Mouse (Mus musculus) brain, embryonic 14.5 days (tissue): ENCODE data around the gene Cpeb3. TPM values are rescaled to one million over a fixed set of nuclear protein-coding genes. Genes with fewer than 3 reads are reported as not detected.
"Not testable (repeated sequence)": the region's sequence is repeated elsewhere in the genome, so short reads cannot be mapped to it uniquely, and the experiment has no call there.

Source experiments
- DNase-seq: peaks from one replicate; pipeline ENCODE4 v3.0.0-alpha.2; 2011; ENCODE audit warnings: low read depth
- CTCF ChIP-seq: fragments of 200-500 bp; IDR thresholded peaks from 2 replicates; pipeline ENCODE4 v1.5.1; 2012; ENCODE audit warnings: inconsistent platforms, mild to moderate bottlenecking, moderate library complexity, borderline replicate concordance; ENCODE audit not compliant: insufficient read depth, insufficient read length; ENCODE audit errors: extremely low read depth
- POLR2A ChIP-seq: fragments of 200-500 bp; IDR thresholded peaks from 2 replicates; pipeline ENCODE4 v1.6.1; 2012; ENCODE audit warnings: mild to moderate bottlenecking, inconsistent platforms, borderline replicate concordance; ENCODE audit not compliant: poor library complexity, insufficient read depth, insufficient read length, severe bottlenecking; ENCODE audit errors: extremely low read depth
- polyA plus RNA-seq: library from polyadenylated mRNA; depleted of rRNA; stranded (reverse); fragments of >200 nt; gene quantifications from 2 replicates; pipeline ENCODE4 v1.2.3, GENCODE M21; 2012

Cpeb3 gene
- polyA plus RNA-seq, 1 experiment: 20.9 TPM

DNA sequence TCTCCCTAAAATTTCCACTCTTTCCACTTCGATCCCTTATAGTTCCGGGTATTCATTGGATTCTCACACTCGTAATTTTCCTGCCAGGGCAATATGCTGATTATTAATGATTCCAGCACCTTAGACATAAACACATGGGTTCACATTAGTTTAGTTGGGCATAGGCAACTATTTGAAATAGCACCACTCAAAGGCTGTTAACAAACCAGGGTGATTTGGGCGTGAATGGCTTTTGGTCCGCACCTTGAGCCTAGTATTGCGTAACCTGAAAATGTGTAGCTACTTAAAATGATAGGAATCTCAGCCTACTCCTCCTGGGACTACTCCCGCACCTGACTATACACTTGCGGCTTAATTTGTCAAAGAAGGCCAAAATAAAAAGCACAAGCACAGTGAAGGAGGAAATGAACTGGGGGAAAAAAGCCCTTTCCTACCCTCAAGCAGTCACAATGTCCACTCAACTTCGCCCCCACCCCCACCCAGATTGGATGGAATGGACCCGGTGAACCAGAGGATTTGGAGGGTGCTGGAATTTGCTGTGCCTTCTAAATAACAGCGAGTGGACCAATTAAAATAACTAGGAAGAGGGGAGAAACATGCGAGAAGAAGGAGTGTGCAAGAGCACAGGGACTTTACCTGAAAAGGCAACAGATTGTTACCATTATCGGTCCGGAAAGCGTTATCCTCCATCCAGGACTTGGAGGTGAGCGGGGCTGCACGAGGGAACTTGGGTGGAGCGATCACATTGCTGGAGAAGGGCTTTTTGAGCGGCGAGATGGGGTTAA is 34.9 kb downstream of the Cpeb3 start:
- DNase-seq: peak; percentile 5
- TF ChIP-seq POLR2A: no peak
- no peak for TF ChIP-seq CTCF

DNA sequence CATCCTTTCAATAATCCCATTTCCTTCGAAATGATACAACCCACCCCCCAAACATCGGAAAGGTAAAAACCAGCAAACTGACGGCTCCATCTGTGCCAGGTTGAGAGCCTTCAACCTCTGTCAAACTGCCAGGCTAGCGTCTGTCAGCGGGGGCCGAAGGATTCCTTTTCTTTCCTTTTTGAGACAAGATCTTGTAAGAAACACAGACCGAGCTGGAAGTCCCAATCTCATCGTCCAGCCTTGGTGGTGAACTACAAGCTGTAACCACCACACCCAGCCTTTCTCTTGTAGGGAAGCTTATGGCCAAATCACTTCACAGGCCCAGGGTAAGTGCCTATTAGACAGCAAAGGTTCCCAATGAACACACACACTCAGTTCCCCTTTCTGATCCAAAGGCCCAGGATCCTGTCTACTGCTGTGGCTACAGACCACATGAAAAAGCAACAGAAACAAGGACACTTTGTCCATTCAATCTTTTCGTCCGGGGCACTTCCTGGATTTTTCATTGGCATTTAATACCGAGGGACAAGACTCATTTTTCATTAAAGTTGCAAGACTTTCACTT is 35.8 kb downstream of the Cpeb3 start:
- TF ChIP-seq CTCF: no peak
- TF ChIP-seq POLR2A: no peak
- peak; percentile 5 for DNase-seq

GRCm38 (mm10) chr19:37172096-37172495 is 36.3 kb downstream of the Cpeb3 start:
- no peak for DNase-seq

GRCm38 (mm10) chr19:37156770-37157336 is 51.5 kb downstream of the Cpeb3 start:
- TF ChIP-seq POLR2A: no peak
- no peak for TF ChIP-seq CTCF

More at GRCm38 (mm10) chr19:37172096-37172495, 36.3 kb downstream of the Cpeb3 start:
- TF ChIP-seq POLR2A (no peak), CTCF (no peak)

GRCm38 (mm10) chr19:37156040-37156439 is 52.4 kb downstream of the Cpeb3 start:
- no peak for DNase-seq
- no peak for TF ChIP-seq CTCF
- no peak for TF ChIP-seq POLR2A

More at GRCm38 (mm10) chr19:37156770-37157336, 51.5 kb downstream of the Cpeb3 start:
- DNase-seq: no peak

- DNase-seq: no peak
- TF ChIP-seq CTCF (no peak), POLR2A (no peak)
These were observed 61.3 kb downstream of the Cpeb3 start for GRCm38 (mm10) chr19:37147145-37147544.

DNA sequence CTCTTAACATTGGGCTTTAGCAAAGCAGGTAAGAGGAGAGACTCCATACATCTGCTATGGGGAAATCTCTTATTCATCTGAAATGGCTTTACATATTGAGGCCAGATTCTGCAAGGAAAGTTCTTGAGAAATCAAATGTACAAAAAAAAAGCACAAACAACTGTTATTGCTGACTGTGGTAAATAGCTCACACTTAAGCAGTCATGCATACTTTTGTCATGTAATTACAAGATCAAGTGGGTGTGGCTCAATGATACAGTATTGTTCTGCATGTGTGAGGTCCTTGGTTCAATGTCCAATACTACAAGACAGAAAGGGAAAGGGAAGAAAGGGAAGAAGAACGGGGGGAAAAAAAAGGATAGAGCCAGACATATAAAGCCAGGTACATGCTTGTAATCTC is 62.6 kb downstream of the Cpeb3 start:
- DNase-seq: no peak
- TF ChIP-seq POLR2A: no peak
- no peak for TF ChIP-seq CTCF

- TF ChIP-seq CTCF (no peak), POLR2A (no peak)
- DNase-seq: no peak
These were observed 63.0 kb downstream of the Cpeb3 start for GRCm38 (mm10) chr19:37145401-37145800.

DNA sequence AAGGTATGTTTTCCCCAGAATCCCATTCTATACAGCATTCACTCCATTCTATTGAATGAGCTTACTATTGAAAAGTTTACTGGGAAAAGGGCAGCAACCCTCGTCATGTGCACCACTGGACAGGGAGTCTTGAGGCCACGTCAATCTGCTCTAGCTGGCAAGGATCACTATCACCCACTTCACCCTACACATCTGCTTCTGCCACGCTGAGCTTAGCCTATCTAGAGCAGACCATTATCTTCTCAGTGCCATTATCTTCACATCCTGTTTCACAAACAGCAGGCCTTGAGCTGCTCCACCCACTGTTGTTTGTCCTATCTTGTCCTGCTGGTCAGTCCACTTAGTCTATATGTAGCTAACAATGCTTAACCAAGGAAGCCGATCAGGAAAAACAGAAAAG is 66.8 kb downstream of the Cpeb3 start:
- no peak for DNase-seq
- TF ChIP-seq POLR2A (no peak), CTCF (no peak)

DNA sequence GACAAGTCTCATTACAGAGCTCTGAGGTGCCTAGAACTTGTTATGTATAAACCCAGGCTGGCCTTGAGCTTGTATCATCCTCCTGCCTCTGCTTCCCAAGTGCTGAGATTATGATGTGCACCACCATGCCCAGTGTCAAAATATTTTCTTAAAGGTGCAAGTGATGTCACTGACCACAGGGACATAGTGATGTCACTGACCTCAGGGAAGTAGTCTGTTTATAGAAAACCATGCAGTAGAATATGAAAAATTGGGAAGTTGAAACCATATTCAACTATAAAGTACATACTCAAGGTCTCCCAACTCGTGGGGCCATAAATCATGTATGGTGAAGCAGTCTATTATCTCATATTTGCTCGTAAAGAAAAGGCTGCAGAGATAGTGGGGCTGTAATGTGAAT is 71.3 kb downstream of the Cpeb3 start:
- no peak for DNase-seq
- TF ChIP-seq POLR2A (no peak), CTCF (no peak)

DNA sequence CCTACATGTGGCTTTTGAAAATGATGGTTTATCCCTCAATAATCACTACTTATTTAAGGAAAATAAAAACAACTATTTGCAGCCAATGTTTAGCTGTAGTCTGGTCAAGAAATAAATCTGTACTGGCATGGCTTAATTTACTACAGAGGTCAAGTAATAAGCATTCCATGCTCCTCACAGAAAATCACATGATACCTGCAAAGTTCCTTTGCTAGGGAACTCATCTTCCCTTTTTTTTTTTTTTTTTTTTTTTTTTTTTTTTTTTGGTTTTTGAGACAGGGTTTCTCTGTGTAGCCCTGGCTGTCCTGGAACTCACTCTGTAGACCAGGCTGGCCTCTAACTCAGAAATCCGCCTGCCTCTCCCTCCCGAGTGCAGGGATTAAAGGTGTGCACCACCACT is 72.9 kb downstream of the Cpeb3 start:
- DNase-seq: not testable (repeated sequence)

GRCm38 (mm10) chr19:37133666-37134065 is 74.7 kb downstream of the Cpeb3 start:
- no peak for TF ChIP-seq POLR2A
- no peak for TF ChIP-seq CTCF
- no peak for DNase-seq
